Mouse (Mus musculus): ENCODE results near the gene Cdh23.

The Cdh23 gene

GRCm38 (mm10) chr10:60705134-60705533 is 8.8 kb upstream of the Cdh23 start:
- no peak for DNase-seq

- DNase-seq: no peak
Measured at GRCm38 (mm10) chr10:60697775-60698174, 1.5 kb upstream of the Cdh23 start.

GRCm38 (mm10) chr10:60696975-60697374 is 685 bp upstream of the Cdh23 start:
- DNase-seq: peak; percentile 55

GRCm38 (mm10) chr10:60691671-60692390 is 4.5 kb downstream of the Cdh23 start:
- no peak for DNase-seq

- no peak for DNase-seq
Measured at GRCm38 (mm10) chr10:60690960-60691359, 5.3 kb downstream of the Cdh23 start.

- DNase-seq: no peak
Measured at GRCm38 (mm10) chr10:60689396-60689795, 6.9 kb downstream of the Cdh23 start.

- peak; percentile 55 for DNase-seq
Measured at GRCm38 (mm10) chr10:60687011-60687776, 9.1 kb downstream of the Cdh23 start.

GRCm38 (mm10) chr10:60686641-60686975 is 9.7 kb downstream of the Cdh23 start:
- DNase-seq: no peak

- DNase-seq: no peak
Measured at GRCm38 (mm10) chr10:60685764-60686640, 10.3 kb downstream of the Cdh23 start.

- DNase-seq: no peak
Measured at GRCm38 (mm10) chr10:60678926-60679325, 17.4 kb downstream of the Cdh23 start.

GRCm38 (mm10) chr10:60677319-60677718 is 19.0 kb downstream of the Cdh23 start:
- no peak for DNase-seq

- no peak for DNase-seq
Measured at GRCm38 (mm10) chr10:60670166-60670565, 26.1 kb downstream of the Cdh23 start.

- DNase-seq: no peak
Measured at GRCm38 (mm10) chr10:60668591-60668990, 27.7 kb downstream of the Cdh23 start.

GRCm38 (mm10) chr10:60660986-60661385 is 35.3 kb downstream of the Cdh23 start:
- DNase-seq: no peak

GRCm38 (mm10) chr10:60659450-60660020 is 36.8 kb downstream of the Cdh23 start:
- DNase-seq: no peak

GRCm38 (mm10) chr10:60658176-60658575 is 38.1 kb downstream of the Cdh23 start:
- no peak for DNase-seq

GRCm38 (mm10) chr10:60653675-60654074 is 42.6 kb downstream of the Cdh23 start:
- DNase-seq: no peak

GRCm38 (mm10) chr10:60653106-60653505 is 43.2 kb downstream of the Cdh23 start:
- DNase-seq: no peak

GRCm38 (mm10) chr10:60644079-60644641 is 52.1 kb downstream of the Cdh23 start:
- DNase-seq: no peak

- DNase-seq: no peak
Measured at GRCm38 (mm10) chr10:60639291-60639690, 57.0 kb downstream of the Cdh23 start.

- no peak for DNase-seq
Measured at GRCm38 (mm10) chr10:60635568-60636295, 60.6 kb downstream of the Cdh23 start.

GRCm38 (mm10) chr10:60634391-60634790 is 61.9 kb downstream of the Cdh23 start:
- peak; percentile 50 for DNase-seq
